Mouse (Mus musculus) urinary bladder, postnatal 4 days (tissue): ENCODE measurements around the gene Selenoi.
A peak's percentile ranks its signal among the peaks of the same experiment; 100 is the strongest.
"Not testable (repeated sequence)": the region's sequence is repeated elsewhere in the genome, so short reads cannot be mapped to it uniquely, and the experiment has no call there.

ENCODE experiments used
- DNase-seq, 2 experiments: peaks; one replicate each; pipeline ENCODE4 v3.0.0; 2021 to 2022; ENCODE audit warnings: low spot score in 2 of 2

The Selenoi gene

GRCm38 (mm10) chr5:30232271-30232971 is at the start of gene Selenoi:
Gene Selenoi, plus strand, starts transcription at chr5:30232581.
- peak; percentile 97 to 98 for DNase-seq

- DNase-seq = no peak
These were observed 44.5 kb upstream of the Selenoi start for GRCm38 (mm10) chr5:30187687-30188485.

GRCm38 (mm10) chr5:30192452-30192851 is 39.9 kb upstream of the Selenoi start:
- DNase-seq = no peak

GRCm38 (mm10) chr5:30195340-30195739 is 37.0 kb upstream of the Selenoi start:
- peak in 1 of 2 experiments; percentile 45 for DNase-seq

- DNase-seq = no peak
These were observed 34.1 kb upstream of the Selenoi start for GRCm38 (mm10) chr5:30198257-30198656.

GRCm38 (mm10) chr5:30201521-30201920 is 30.9 kb upstream of the Selenoi start:
- no peak for DNase-seq

- peak in 1 of 2 experiments; percentile 47 for DNase-seq
These were observed 30.2 kb upstream of the Selenoi start for GRCm38 (mm10) chr5:30202221-30202620.

- peak in 1 of 2 experiments; percentile 52 for DNase-seq
These were observed 29.0 kb upstream of the Selenoi start for GRCm38 (mm10) chr5:30203216-30203885.

GRCm38 (mm10) chr5:30204441-30204840 is 27.9 kb upstream of the Selenoi start:
- peak in 1 of 2 experiments; percentile 53 for DNase-seq

- DNase-seq = no peak
These were observed 27.3 kb upstream of the Selenoi start for GRCm38 (mm10) chr5:30205034-30205433.

GRCm38 (mm10) chr5:30205493-30205892 is 26.9 kb upstream of the Selenoi start, which contains the start of gene Adgrf3:
Gene Adgrf3, minus strand, starts transcription at chr5:30205722.
- DNase-seq = peak in 1 of 2 experiments; percentile 45

GRCm38 (mm10) chr5:30207276-30207675 is 25.1 kb upstream of the Selenoi start:
- DNase-seq = peak in 1 of 2 experiments; percentile 58

GRCm38 (mm10) chr5:30210758-30211157 is 21.6 kb upstream of the Selenoi start:
- not testable (repeated sequence) for DNase-seq

- DNase-seq = no peak
These were observed 17.5 kb upstream of the Selenoi start for GRCm38 (mm10) chr5:30214889-30215288.

GRCm38 (mm10) chr5:30215970-30216369 is 16.4 kb upstream of the Selenoi start:
- no peak for DNase-seq

GRCm38 (mm10) chr5:30219715-30220114 is 12.7 kb upstream of the Selenoi start:
- no peak for DNase-seq

- no peak for DNase-seq
These were observed 11.7 kb upstream of the Selenoi start for GRCm38 (mm10) chr5:30220666-30221065.

GRCm38 (mm10) chr5:30222681-30223080 is 9.7 kb upstream of the Selenoi start:
- no peak for DNase-seq

- DNase-seq = no peak
These were observed 1.5 kb upstream of the Selenoi start for GRCm38 (mm10) chr5:30230901-30231300.

GRCm38 (mm10) chr5:30231891-30232270 is 500 bp upstream of the Selenoi start:
- DNase-seq = no peak

GRCm38 (mm10) chr5:30233042-30233441 is 661 bp downstream of the Selenoi start:
- DNase-seq = no peak

- no peak for DNase-seq
These were observed 1.6 kb downstream of the Selenoi start for GRCm38 (mm10) chr5:30233979-30234378.
